ENCODE assay signal across 24 mouse cellular contexts in genomic region chr6:22332548-22332947, GRCm38 (mm10). TPM values are rescaled to one million over a fixed set of nuclear protein-coding genes. Genes with fewer than 3 reads are reported as not detected.
"Had no signal": no experiment of that assay in that cellular context is flagged by ENCODE, and none has a peak within 500 bp of the region (broad histone marks: within the 10 kb centered on the region; RNA-seq: fewer than 3 reads in every experiment).

No protein-coding gene starts in this region.

- H3K9ac ChIP-seq: heart, embryonic 12.5 days; hindbrain, embryonic 12.5 days; hindbrain, embryonic 14.5 days; limb, embryonic 12.5 days had no signal

- H3K9me3 ChIP-seq: heart, embryonic 10.5 days; heart, embryonic 12.5 days; hindbrain, embryonic 10.5 days; hindbrain, embryonic 12.5 days; limb, embryonic 10.5 days; limb, embryonic 12.5 days had no signal

- H3K27me3 ChIP-seq: heart, embryonic 12.5 days; hindbrain, embryonic 12.5 days; limb, embryonic 12.5 days had no signal

- ATAC-seq: hindbrain, embryonic 16.5 days; inflammation-experienced regulatory T-cells, adult 6 months; intestine, embryonic 16.5 days had no signal

- H3K4me2 ChIP-seq: heart, embryonic 12.5 days; hindbrain, embryonic 12.5 days; hindbrain, embryonic 14.5 days; limb, embryonic 12.5 days; liver, embryonic 11.5 days had no signal

- H3K4me3 ChIP-seq: heart, embryonic 10.5 days; heart, embryonic 12.5 days; hindbrain, embryonic 10.5 days; hindbrain, embryonic 12.5 days; layer of hippocampus, adult 2 months; left cerebral cortex, adult 2 months; limb, embryonic 10.5 days; limb, embryonic 12.5 days had no signal

- H3K27ac ChIP-seq: heart, embryonic 10.5 days; hindbrain, embryonic 10.5 days; hindbrain, embryonic 12.5 days; hindbrain, embryonic 14.5 days; layer of hippocampus, adult 2 months; left cerebral cortex, adult 2 months; limb, embryonic 10.5 days; limb, embryonic 12.5 days had no signal

- DNase-seq: gastrocnemius, postnatal 14 days; heart, adult 18-20 months; heart, postnatal 10 days; heart, postnatal 4 days; kidney, adult 18-20 months; kidney, adult 8-10 months; kidney, postnatal 10 days; kidney, postnatal 25 days; kidney, postnatal 4 days; liver had no signal

- H3K4me1 ChIP-seq: hindbrain, embryonic 10.5 days; hindbrain, embryonic 12.5 days had no signal

RNA-seq across cellular contexts. Expression of gene Wnt16, which starts 44.5 kb away (rescaled TPM):
- total RNA-seq: granulocyte monocyte progenitor cell, adult 5-6 weeks had no signal
